Mouse (Mus musculus): Measurements from ENCODE around the gene Dmac2. TPM values are rescaled to one million over a fixed set of nuclear protein-coding genes. Genes with fewer than 3 reads are reported as not detected.
"Not testable (repeated sequence)": the region's sequence is repeated elsewhere in the genome, so short reads cannot be mapped to it uniquely, and the experiment has no call there.

Gene Dmac2
- polyA plus RNA-seq (2012): 0.73 and 1.1 TPM in 2 replicates

DNA sequence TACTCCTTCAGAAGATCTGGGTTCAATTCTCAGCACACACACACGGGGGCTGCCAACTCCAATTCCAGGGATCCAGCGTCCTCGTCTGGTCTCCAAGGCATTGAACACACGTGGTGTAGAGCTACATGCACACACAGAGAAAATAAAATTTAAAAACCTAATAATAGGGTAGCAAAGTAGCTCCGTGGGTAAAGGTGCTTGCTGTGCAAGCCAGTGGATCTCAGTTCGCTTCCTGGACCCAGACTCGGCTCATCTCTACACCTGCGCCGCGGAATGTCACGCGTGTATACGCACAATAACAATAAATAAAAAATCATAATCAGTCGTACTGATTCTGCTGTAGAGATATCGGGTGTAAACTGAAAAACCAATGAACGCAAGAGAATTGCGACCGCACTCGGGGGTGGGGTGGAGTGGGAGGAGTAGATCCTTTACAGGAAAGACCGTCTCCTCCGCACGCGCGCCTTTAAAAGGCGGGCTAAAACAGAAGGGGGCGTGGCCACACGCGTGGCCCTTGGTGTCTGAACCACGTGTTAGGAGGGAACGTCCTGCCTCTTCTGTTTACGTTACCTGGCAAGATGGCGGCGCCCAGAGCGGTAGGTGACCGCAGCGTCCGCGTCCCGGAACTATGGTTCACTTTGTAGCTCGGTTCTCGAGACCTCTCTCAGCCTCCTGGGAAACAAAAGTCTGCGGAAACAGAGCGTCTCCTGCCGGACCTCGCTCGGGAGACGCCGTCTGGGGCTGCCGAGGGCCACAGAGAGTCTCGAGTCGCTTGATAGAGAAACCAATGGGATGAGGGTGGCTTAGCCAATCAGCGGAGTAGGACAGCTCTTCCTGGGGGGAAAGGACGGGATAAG is at the start of gene Dmac2:
Dmac2 (plus strand) TSS at position 550 of the 857 bp plus-strand sequence.
- TF ChIP-seq GATA1 (IDR thresholded peaks at IDR 0.05; ENCODE audit: low read length) (no peak), TAL1 (IDR thresholded peaks at IDR 0.05; ENCODE audit: low read length) (no peak)
- peaks cover 17% of the 10 kb centered on the region for H3K36me3 ChIP-seq (ENCODE audit: control insufficient read depth)
- H3K27me3 ChIP-seq (ENCODE audit: control insufficient read depth): no peaks in the 10 kb centered on the region
- peak within 1 kb of the TSS; percentile 83 for H3K4me3 ChIP-seq (replicated peaks)
- peaks cover 17% of the 10 kb centered on the region for H3K4me1 ChIP-seq (ENCODE audit: control insufficient read depth)
- H3K9me3 ChIP-seq (ENCODE audit: control insufficient read depth, low read length): no peaks in the 10 kb centered on the region

GRCm38 (mm10) chr7:25573806-25574205 is 45.4 kb upstream of the Dmac2 start:
- not testable (repeated sequence) for H3K4me3 ChIP-seq (replicated peaks); H3K9me3 ChIP-seq (ENCODE audit: control insufficient read depth, low read length); H3K36me3 ChIP-seq (ENCODE audit: control insufficient read depth); H3K4me1 ChIP-seq (ENCODE audit: control insufficient read depth); H3K27me3 ChIP-seq (ENCODE audit: control insufficient read depth)

DNA sequence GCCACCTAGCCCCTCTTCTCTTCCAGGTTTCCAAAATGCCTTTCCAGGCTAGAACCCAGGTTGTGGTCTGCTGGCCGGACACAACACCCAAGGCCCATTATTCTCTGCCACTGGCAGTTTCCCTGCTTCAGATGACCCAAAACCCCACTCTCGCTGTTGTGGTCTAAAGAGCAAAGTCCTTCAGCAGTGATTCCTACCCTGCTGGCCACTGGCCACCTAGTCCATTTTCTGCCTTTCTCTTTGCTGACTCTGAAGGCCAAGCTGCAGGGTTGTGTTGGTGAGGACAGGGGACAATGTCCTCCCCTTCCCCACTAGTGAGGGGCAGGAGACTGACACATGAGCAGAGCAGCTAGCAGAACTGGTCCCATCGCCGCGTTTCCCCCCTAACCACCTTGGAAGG is 44.1 kb upstream of the Dmac2 start:
- H3K36me3 ChIP-seq (ENCODE audit: control insufficient read depth): no peaks in the 10 kb centered on the region
- TF ChIP-seq GATA1 (IDR thresholded peaks at IDR 0.05; ENCODE audit: low read length) (no peak), TAL1 (IDR thresholded peaks at IDR 0.05; ENCODE audit: low read length) (no peak)

GRCm38 (mm10) chr7:25575870-25576269 is 43.3 kb upstream of the Dmac2 start:
- Histone ChIP-seq H3K27me3 (ENCODE audit: control insufficient read depth) (no peaks in the 10 kb centered on the region), H3K4me3 (replicated peaks) (no peak overlapping the region)

More for the DNA sequence above, 44.1 kb upstream of the Dmac2 start:
- no peak overlapping the region for H3K4me3 ChIP-seq (replicated peaks)
- H3K9me3 ChIP-seq (ENCODE audit: control insufficient read depth, low read length): no peaks in the 10 kb centered on the region
- no peaks in the 10 kb centered on the region for H3K27me3 ChIP-seq (ENCODE audit: control insufficient read depth)
- no peaks in the 10 kb centered on the region; the same call in 1 of the 2 replicates for H3K4me1 ChIP-seq (ENCODE audit: control insufficient read depth)

DNA sequence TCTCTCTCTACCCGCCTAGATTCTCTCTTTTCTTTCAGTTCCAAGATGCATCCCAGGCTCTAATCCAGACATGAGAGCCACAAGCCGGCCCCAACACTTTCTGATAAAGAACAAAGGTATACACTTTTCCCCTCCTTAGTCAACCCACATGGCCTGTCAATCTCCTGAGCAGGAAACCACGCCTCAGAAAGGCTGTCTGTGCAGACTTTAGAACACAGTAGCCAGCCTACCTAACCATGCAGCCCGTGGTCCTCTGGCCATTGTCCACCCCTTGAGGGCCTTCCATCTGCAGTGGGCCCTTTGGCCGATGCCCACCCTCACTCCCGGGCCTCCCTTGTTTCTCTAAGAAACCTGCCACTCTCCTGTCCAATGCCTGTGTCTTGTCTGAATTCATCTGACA is 42.9 kb upstream of the Dmac2 start:
- not testable (repeated sequence) for H3K27me3 ChIP-seq (ENCODE audit: control insufficient read depth); H3K4me3 ChIP-seq (replicated peaks); H3K36me3 ChIP-seq (ENCODE audit: control insufficient read depth); H3K4me1 ChIP-seq (ENCODE audit: control insufficient read depth); H3K9me3 ChIP-seq (ENCODE audit: control insufficient read depth, low read length)

More at GRCm38 (mm10) chr7:25575870-25576269, 43.3 kb upstream of the Dmac2 start:
- Histone ChIP-seq H3K36me3 (ENCODE audit: control insufficient read depth) (no peaks in the 10 kb centered on the region), H3K9me3 (ENCODE audit: control insufficient read depth, low read length) (no peaks in the 10 kb centered on the region), H3K4me1 (ENCODE audit: control insufficient read depth) (no peaks in the 10 kb centered on the region; the same call in 1 of the 2 replicates)
- no peak for TF ChIP-seq TAL1 (IDR thresholded peaks at IDR 0.05; ENCODE audit: low read length)
- TF ChIP-seq GATA1 (IDR thresholded peaks at IDR 0.05; ENCODE audit: low read length): no peak

DNA sequence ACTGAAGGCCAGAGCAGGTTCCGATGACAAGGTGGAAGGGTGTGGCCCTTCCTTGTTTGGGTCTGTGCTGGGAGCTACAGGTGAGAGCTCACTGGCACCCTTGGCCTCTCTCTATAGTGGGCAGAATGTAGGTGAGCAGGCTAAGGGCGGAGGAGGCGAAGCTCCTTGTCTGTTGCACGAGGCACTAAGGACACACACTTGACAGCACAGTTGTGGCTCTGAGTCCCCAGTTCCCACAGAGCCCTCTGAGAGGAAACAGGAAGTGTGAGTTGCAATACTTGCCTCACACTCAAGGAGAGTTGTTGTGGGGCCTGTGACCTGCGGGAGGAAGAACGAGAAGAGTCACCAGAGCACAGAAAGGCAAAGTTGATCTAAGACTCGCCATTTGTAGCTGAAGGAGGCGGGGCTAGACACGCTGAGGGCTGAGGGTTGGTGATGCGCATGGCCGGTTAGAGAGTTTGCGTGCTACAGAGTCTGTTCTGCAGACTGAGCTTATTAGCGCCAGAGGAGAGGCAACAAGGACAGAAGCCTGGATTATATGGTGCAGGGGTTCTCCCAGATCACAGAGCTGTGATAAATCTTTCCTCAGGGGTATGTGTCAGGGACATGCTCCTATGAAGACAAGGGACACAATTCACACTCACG is 42.3 kb upstream of the Dmac2 start:
- H3K9me3 ChIP-seq (ENCODE audit: control insufficient read depth, low read length); H3K36me3 ChIP-seq (ENCODE audit: control insufficient read depth); H3K4me1 ChIP-seq (ENCODE audit: control insufficient read depth); H3K27me3 ChIP-seq (ENCODE audit: control insufficient read depth); H3K4me3 ChIP-seq (replicated peaks): not testable (repeated sequence)

- Histone ChIP-seq H3K4me1 (ENCODE audit: control insufficient read depth) (no peaks in the 10 kb centered on the region; the same call in 1 of the 2 replicates), H3K4me3 (replicated peaks) (no peak overlapping the region), H3K9me3 (ENCODE audit: control insufficient read depth, low read length) (no peaks in the 10 kb centered on the region; the same call in 1 of the 2 replicates), H3K36me3 (ENCODE audit: control insufficient read depth) (no peaks in the 10 kb centered on the region), H3K27me3 (ENCODE audit: control insufficient read depth) (no peaks in the 10 kb centered on the region)
- no peak for TF ChIP-seq TAL1 (IDR thresholded peaks at IDR 0.05; ENCODE audit: low read length)
- no peak for TF ChIP-seq GATA1 (IDR thresholded peaks at IDR 0.05; ENCODE audit: low read length)
These were observed 39.8 kb upstream of the Dmac2 start for GRCm38 (mm10) chr7:25579441-25579840.

GRCm38 (mm10) chr7:25582301-25582810 is 36.9 kb upstream of the Dmac2 start:
- TF ChIP-seq TAL1 (IDR thresholded peaks at IDR 0.05; ENCODE audit: low read length): no peak
- no peak for TF ChIP-seq GATA1 (IDR thresholded peaks at IDR 0.05; ENCODE audit: low read length)
- H3K9me3 ChIP-seq (ENCODE audit: control insufficient read depth, low read length): no peaks in the 10 kb centered on the region; the same call in 1 of the 2 replicates
- H3K36me3 ChIP-seq (ENCODE audit: control insufficient read depth): no peaks in the 10 kb centered on the region
- H3K4me1 ChIP-seq (ENCODE audit: control insufficient read depth): no peaks in the 10 kb centered on the region
- no peaks in the 10 kb centered on the region for H3K27me3 ChIP-seq (ENCODE audit: control insufficient read depth)
- no peak overlapping the region for H3K4me3 ChIP-seq (replicated peaks)

GRCm38 (mm10) chr7:25584651-25585050 is 34.6 kb upstream of the Dmac2 start:
- no peaks in the 10 kb centered on the region for H3K36me3 ChIP-seq (ENCODE audit: control insufficient read depth)
- no peaks in the 10 kb centered on the region; the same call in 1 of the 2 replicates for H3K9me3 ChIP-seq (ENCODE audit: control insufficient read depth, low read length)
- H3K4me3 ChIP-seq (replicated peaks): no peak overlapping the region
- no peaks in the 10 kb centered on the region for H3K4me1 ChIP-seq (ENCODE audit: control insufficient read depth)
- TF ChIP-seq GATA1 (IDR thresholded peaks at IDR 0.05; ENCODE audit: low read length) (no peak), TAL1 (IDR thresholded peaks at IDR 0.05; ENCODE audit: low read length) (no peak)
- H3K27me3 ChIP-seq (ENCODE audit: control insufficient read depth): no peaks in the 10 kb centered on the region
